Mouse (Mus musculus) megakaryocyte, embryonic 14.5 days (primary cell): Measurements from ENCODE around the gene Cdc42ep4. TPM values are rescaled to one million over a fixed set of nuclear protein-coding genes. Genes with fewer than 3 reads are reported as not detected.

Source experiments
- H3K27me3 ChIP-seq: replicated peaks from 2 replicates; pipeline ENCODE3; 2012; ENCODE audit warnings: inconsistent platforms
- H3K36me3 ChIP-seq: replicated peaks from 2 replicates; pipeline ENCODE3; 2012; ENCODE audit warnings: low read length, inconsistent platforms, mixed read lengths
- H3K4me1 ChIP-seq: 2 replicates; pipeline ENCODE4 v1.6.1; 2012; ENCODE audit warnings: inconsistent platforms
- H3K4me3 ChIP-seq: replicated peaks from 2 replicates; pipeline ENCODE3; 2012; ENCODE audit warnings: moderate library complexity, mild to moderate bottlenecking, inconsistent platforms
- H3K9me3 ChIP-seq: 2 replicates; pipeline ENCODE4 v1.6.1; 2012; ENCODE audit warnings: inconsistent platforms
- FLI1 ChIP-seq: IDR thresholded peaks from 2 replicates; pipeline ENCODE4 v1.6.1; 2012; ENCODE audit warnings: low read length, inconsistent platforms, mixed read lengths
- GATA1 ChIP-seq: IDR thresholded peaks from 3 replicates; pipeline ENCODE4 v1.6.1; 2012; ENCODE audit warnings: mixed read lengths, low read length, inconsistent platforms, borderline replicate concordance
- polyA plus RNA-seq: library from polyadenylated mRNA; stranded (reverse); fragments of >175 nt; gene quantifications from 2 replicates; pipeline ENCODE4 v1.2.3, GENCODE M21; 2012; ENCODE audit warnings: low replicate concordance; ENCODE audit not compliant: insufficient read depth

Gene Cdc42ep4
- polyA plus RNA-seq, 1 experiment, result 9.4 TPM

DNA sequence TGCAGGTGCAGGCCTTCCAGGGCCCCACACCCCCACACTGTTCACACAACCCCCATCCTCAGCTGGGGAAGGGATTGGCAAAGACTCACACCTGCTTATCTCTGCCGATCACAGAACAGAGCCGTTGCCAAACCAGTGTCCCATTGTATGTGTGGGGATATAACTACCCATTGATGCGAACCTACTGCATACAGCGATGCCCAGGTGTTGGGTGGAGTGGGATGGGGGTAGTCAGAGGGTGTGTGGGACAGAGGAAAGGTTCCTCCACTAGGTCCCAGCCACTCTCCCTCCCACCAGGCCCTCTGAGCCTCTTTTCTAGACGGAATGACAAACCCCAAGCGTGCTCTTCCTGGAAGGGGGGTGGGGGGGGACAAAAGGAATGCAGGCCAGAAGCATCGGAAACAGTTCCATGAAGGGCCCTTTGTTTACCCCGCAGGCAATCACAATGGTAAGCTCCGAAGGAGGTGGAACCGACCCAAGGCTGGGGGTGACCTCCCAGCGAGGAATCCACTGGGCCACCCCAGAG is 41.9 kb downstream of the Cdc42ep4 start, which contains the start of gene Cpsf4l:
TSS of gene Cpsf4l (minus strand) at position 287 of the 526 bp plus-strand sequence.
- Histone ChIP-seq H3K4me3 (no peak within 1 kb of the TSS), H3K27me3 (peaks cover 8% of the 10 kb centered on the region), H3K36me3 (peaks cover 15% of the 10 kb centered on the region), H3K4me1 (peaks cover 22% of the 10 kb centered on the region), H3K9me3 (0 out of 2 replicates have a peak, but pooled peaks cover 4% of the 10 kb centered on the region)
- TF ChIP-seq FLI1, result no peak
- TF ChIP-seq GATA1, result no peak

DNA sequence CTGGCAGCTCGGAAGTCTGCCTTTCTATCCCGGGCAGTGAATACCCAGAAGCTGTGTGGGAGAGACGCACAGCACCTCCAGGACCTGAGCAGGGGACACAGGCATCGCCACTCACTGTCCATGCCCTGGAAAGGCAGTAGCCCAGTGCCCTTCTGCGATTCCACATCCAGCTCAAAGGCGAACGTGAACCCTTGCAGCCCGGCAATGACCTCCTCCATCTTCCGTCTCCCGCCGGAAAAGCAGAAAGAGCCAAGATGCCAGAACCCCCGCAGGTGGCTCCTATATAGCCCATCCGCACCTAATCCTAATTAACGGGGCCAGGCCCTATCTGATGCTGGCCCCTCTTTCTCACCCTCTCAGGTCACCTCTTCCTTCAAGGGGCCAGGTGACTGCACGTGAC is 42.4 kb downstream of the Cdc42ep4 start:
- H3K4me1 ChIP-seq, result peaks cover 22% of the 10 kb centered on the region
- TF ChIP-seq FLI1 (no peak), GATA1 (no peak)

DNA sequence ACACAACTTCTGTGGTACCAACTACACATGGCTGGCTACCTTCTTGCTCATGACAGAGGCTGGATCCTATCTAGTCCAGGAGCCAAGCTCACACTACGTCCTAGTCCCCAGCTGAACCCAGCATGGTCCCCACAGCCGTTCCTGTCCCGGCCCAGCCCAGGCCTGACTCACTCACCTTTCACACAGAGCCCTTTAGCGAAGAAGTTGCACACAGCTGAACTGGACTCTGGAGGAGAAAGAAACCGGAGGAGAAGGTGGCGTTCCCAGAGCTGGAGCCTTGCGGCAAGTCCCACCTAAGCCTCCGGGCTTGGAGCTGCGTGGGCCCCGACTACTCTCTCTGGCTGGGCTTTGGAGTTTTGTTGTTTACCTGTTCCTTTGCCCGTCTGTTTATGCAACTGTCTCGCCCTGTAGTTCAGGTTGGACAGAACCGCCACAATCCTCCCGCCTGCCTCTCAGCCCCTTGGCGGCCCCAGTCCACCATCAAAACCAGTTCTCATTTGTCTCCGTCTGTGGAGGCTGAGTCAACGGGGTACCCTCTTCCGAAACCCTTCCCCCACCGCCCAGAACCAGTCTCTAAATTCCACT is 43.0 kb downstream of the Cdc42ep4 start:
- Histone ChIP-seq H3K4me1 (peaks cover 24% of the 10 kb centered on the region), H3K4me3 (no peak overlapping the region), H3K9me3 (0 out of 2 replicates have a peak, but pooled peaks cover 4% of the 10 kb centered on the region), H3K36me3 (peaks cover 15% of the 10 kb centered on the region), H3K27me3 (peaks cover 3% of the 10 kb centered on the region)
- no peak for TF ChIP-seq FLI1
- no peak for TF ChIP-seq GATA1

More for the DNA sequence above, 42.4 kb downstream of the Cdc42ep4 start:
- H3K27me3 ChIP-seq, result peaks cover 6% of the 10 kb centered on the region
- H3K9me3 ChIP-seq, result 0 out of 2 replicates have a peak, but pooled peaks cover 4% of the 10 kb centered on the region
- H3K36me3 ChIP-seq, result peaks cover 15% of the 10 kb centered on the region
- H3K4me3 ChIP-seq, result no peak overlapping the region

DNA sequence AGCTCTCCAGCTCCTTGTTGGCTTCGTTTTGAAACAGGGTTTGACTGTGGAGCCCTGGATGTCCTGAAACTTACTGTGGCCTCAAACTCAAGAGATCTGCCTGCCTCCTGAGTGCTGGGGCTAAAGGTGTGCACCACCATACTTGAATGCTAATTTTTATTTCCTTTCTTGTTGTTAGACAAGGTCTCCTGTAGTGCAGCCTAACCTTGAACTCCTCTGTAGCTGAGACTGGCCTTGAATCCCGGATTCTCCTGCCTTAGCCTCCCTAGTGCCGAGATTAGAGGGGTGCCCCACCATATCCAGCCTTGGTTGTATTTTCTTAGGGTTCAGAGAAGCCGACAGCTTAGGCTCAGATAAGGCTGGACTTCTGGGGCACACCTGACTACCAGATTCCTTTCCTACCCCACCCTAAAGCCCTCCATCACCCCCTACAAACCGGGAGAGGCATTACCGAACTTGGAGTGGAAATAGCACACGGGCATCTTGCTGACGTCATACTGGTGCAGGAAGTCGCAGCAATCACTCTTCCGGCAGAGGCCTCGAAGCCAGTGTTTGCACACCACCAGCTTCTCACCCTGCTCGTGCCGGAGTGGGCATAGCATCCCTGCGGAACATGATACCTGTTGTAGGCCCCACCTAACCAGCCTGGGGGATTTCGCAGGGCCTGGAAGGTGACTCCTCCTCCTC is 45.6 kb downstream of the Cdc42ep4 start:
- H3K9me3 ChIP-seq, result 0 out of 2 replicates have a peak, but pooled peaks cover 4% of the 10 kb centered on the region
- TF ChIP-seq GATA1 (no peak), FLI1 (no peak)
- peaks cover 16% of the 10 kb centered on the region for H3K4me1 ChIP-seq
- H3K4me3 ChIP-seq, result no peak overlapping the region
- H3K27me3 ChIP-seq, result peaks cover 6% of the 10 kb centered on the region
- H3K36me3 ChIP-seq, result peaks cover 15% of the 10 kb centered on the region

DNA sequence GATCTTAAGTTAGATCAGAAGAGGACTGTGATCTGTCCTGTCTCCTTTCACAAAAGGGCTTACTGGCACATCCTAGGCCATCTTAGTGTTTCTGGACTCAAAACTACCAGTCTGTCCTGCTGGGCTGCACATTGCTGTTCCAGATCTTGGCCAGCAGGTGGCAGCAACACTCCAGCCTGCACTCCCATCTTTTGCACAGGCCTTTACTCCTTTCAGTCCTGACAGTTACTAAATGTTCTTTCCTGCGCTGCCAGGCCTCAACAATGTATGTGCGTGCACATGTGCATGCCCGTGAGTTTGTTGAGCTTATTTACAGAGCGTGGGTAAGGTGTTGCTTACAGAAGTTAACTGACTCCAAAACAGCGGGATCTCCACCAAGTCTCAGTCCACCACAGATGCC is 47.9 kb downstream of the Cdc42ep4 start:
- H3K9me3 ChIP-seq, result 0 out of 2 replicates have a peak, but pooled peaks cover 4% of the 10 kb centered on the region
- H3K36me3 ChIP-seq, result peaks cover 29% of the 10 kb centered on the region
- TF ChIP-seq FLI1, result no peak
- no peak for TF ChIP-seq GATA1
- H3K27me3 ChIP-seq, result peaks cover 6% of the 10 kb centered on the region
- H3K4me3 ChIP-seq, result no peak overlapping the region
- peaks cover 12% of the 10 kb centered on the region for H3K4me1 ChIP-seq

DNA sequence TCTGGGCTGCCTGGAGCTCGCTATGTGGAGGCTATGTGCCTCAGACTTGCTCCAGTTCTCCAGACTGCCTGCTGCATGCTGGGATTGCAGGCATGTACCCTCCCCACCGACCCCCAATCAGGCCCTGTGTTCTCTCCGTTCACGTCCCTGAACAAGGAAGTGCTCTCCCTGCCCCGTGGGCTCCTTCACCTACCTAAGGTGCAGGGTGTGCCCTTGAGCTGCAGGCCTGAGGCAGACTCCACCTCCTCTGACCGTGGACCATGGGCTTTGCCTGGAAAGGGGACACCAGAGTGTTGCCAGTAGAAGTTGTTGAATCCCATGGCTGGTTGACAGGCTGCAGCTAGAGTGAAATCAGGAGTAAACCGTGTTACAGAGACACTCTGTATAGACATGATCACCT is 52.0 kb downstream of the Cdc42ep4 start:
- TF ChIP-seq GATA1, result no peak
- TF ChIP-seq FLI1, result no peak
- H3K9me3 ChIP-seq, result peaks cover 16% of the 10 kb centered on the region
- peaks cover 53% of the 10 kb centered on the region for H3K36me3 ChIP-seq
- H3K4me1 ChIP-seq, result peaks cover 17% of the 10 kb centered on the region
- no peak overlapping the region for H3K4me3 ChIP-seq
- peaks cover 4% of the 10 kb centered on the region for H3K27me3 ChIP-seq

DNA sequence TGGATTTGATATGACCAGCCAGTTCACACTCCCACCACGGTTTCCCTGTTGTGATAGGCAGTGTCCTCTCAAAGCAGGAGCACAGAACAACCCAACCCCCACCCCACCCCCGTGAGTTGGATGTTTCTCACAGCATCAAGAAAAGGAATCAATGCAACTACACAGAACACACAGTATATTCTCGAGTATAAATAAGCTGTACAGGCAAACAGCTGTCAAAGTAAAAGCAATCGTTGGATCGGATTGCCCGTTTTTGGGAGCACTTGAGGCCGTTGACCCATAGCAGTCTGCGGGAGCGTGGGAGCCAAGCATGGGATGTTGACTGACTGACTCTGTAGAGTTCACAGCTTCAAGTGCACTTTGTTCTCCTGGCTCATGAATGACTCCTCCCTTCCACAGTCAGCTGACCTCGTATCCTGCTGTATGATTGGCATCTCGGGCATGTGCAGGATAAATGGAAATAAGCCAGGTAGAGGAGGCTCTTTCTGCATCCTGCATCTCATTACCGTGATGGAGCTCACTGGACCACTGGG is 53.6 kb downstream of the Cdc42ep4 start:
- Histone ChIP-seq H3K9me3 (peaks cover 16% of the 10 kb centered on the region), H3K4me1 (peaks cover 14% of the 10 kb centered on the region), H3K27me3 (peaks cover 4% of the 10 kb centered on the region), H3K4me3 (no peak overlapping the region), H3K36me3 (peaks cover 69% of the 10 kb centered on the region)
- TF ChIP-seq GATA1 (no peak), FLI1 (no peak)

DNA sequence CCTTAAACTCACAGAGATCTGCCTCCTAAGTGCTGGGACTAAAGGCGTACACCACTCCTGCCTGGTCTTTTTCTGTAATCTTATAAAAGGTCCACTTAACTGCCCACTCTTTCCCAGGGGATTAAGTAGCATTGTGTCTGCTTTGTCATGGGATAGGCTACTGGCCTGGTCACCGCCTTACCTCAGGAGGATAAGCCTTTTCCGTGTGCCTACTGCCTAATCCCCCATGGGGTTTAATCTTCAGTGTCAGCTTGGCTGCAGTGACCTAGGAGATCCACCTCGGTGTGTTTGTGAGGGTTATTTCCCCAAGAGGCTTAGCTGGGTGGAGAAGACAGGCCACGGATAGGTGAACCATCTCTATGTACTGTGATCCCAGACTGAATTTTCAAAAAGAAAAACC is 54.1 kb downstream of the Cdc42ep4 start:
- Histone ChIP-seq H3K9me3 (peaks cover 16% of the 10 kb centered on the region), H3K36me3 (peaks cover 74% of the 10 kb centered on the region), H3K27me3 (peaks cover 2% of the 10 kb centered on the region), H3K4me3 (no peak overlapping the region), H3K4me1 (peaks cover 14% of the 10 kb centered on the region)
- TF ChIP-seq FLI1 (no peak), GATA1 (no peak)

DNA sequence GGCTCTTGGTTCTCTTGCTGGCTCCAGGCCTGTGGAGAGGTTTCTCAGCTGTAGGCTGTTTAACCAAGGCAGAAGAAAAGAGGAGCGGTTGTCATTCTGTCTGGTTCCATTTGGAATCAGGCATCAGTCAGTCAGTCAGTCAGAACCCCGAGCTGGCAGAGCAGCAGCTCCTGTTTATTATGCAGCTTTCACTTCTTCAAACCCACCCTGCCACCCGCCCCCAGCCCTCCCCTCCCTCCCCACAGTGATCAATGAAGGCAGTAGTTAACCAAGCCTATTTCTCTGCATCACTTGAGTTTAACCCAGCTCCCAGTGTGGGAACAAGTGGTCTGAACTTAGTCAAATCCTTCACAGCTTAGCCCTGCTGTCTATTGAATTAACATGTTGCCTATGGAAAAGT is 59.8 kb downstream of the Cdc42ep4 start:
- no peak overlapping the region for H3K4me3 ChIP-seq
- H3K36me3 ChIP-seq, result peaks cover 97% of the 10 kb centered on the region
- peaks cover 8% of the 10 kb centered on the region for H3K9me3 ChIP-seq
- no peaks in the 10 kb centered on the region for H3K27me3 ChIP-seq
- H3K4me1 ChIP-seq, result peaks cover 28% of the 10 kb centered on the region
- no peak for TF ChIP-seq FLI1
- TF ChIP-seq GATA1, result no peak

DNA sequence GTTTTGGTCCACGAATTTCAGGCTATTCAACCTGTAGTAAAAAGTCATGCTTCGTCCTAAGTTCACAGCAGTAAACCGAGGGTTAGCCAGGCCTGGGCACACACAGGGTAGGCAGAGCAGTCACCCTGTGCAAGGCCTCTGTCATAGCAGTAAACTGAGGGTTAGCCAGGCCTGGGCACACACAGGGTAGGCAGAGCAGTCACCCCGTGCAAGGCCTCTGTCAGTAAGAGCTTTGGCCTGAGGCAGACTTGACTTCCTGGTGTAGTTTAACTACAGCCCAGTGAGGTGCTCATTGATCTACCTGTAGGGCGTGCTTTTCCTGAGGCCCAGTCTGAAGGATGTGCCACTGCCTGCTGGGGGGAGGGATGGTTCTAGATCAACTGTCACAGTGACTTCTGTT is 60.4 kb downstream of the Cdc42ep4 start:
- TF ChIP-seq FLI1, result no peak
- no peak for TF ChIP-seq GATA1
- Histone ChIP-seq H3K27me3 (no peaks in the 10 kb centered on the region), H3K4me1 (peaks cover 33% of the 10 kb centered on the region), H3K9me3 (0 out of 2 replicates have a peak, but pooled peaks cover 3% of the 10 kb centered on the region), H3K4me3 (no peak overlapping the region), H3K36me3 (peaks cover 96% of the 10 kb centered on the region)
